Comparison of ENCODE assay signal across 10 mouse cellular contexts in genomic region chr1:193316358-193316750, GRCm38 (mm10). TPM values are rescaled to one million over a fixed set of nuclear protein-coding genes. Genes with fewer than 3 reads are reported as not detected.
DNase-seq lines count a peak whose midpoint lies in the region; ATAC-seq and TF ChIP-seq lines count a peak whose summit lies in the region.
"Had no signal": no experiment of that assay in that cellular context is flagged by ENCODE, and none has a peak within 500 bp of the region (broad histone marks: within the 10 kb centered on the region; RNA-seq: fewer than 3 reads in every experiment).

No protein-coding gene starts in this region.

- no peaks in the 10 kb centered on the region for H3K36me3 ChIP-seq in kidney, embryonic 15.5 days
- H3K36me3 ChIP-seq in spleen, adult 2 months (ENCODE audit: control insufficient read depth, insufficient read depth, low read length), result no peaks in the 10 kb centered on the region
- H3K36me3 ChIP-seq in stomach, postnatal 0 days (ENCODE audit: control insufficient read depth, insufficient read depth, low read length), result no peaks in the 10 kb centered on the region

- peaks cover 11% of the 10 kb centered on the region; the same call in 1 of the 2 replicates for H3K4me1 ChIP-seq in kidney, embryonic 15.5 days
- no peaks in the 10 kb centered on the region for H3K4me1 ChIP-seq in spleen, adult 2 months (ENCODE audit: control insufficient read depth, insufficient read depth, insufficient read length)
- peaks cover 8% of the 10 kb centered on the region; the same call in 1 of the 2 replicates for H3K4me1 ChIP-seq in stomach, postnatal 0 days (replicated peaks; ENCODE audit: control insufficient read depth, insufficient read depth)

- intact Hi-C loops in gastrocnemius, postnatal 14 days (cut with DNase I; ENCODE audit: low total_unique reads), result loop anchor here (10.0 kb wide), 1 partner anchor 112 kb away; the partner anchor contains the start of genes Lamb3 and Traf3ip3

- DNase-seq in gastrocnemius, adult 8-10 months (ENCODE audit: low spot score in 2 of 2), result peak; percentile 45 to 48
- no peak for DNase-seq in gastrocnemius, postnatal 14 days
- DNase-seq in kidney, adult 8-10 months, result no peak
- DNase-seq in spleen, adult 2 months (ENCODE audit: low read depth in 1 of 2, low spot score in 2 of 2), result no peak
- no peak for DNase-seq in spleen, adult 18-20 months
- DNase-seq in stomach, postnatal 0 days (ENCODE audit: low spot score), result no peak
- no peak for DNase-seq in ovary, postnatal 36 days (ENCODE audit: low spot score)
- DNase-seq: thymus, postnatal 36 days had no signal

- no peak for TF ChIP-seq EP300 in stomach, postnatal 0 days (optimal IDR thresholded peaks at IDR 0.05)

- no peak overlapping the region for H3K4me2 ChIP-seq in kidney, embryonic 15.5 days
- H3K4me2 ChIP-seq in stomach, postnatal 0 days (replicated peaks; ENCODE audit: low read depth), result no peak overlapping the region

- peak overlapping the region; percentile 77 for H3K27ac ChIP-seq in kidney, embryonic 15.5 days
- peak overlapping the region; percentile 39; the same call in 1 of the 2 replicates for H3K27ac ChIP-seq in spleen, adult 2 months (ENCODE audit: insufficient read depth, low read length)
- peak overlapping the region; percentile 86 for H3K27ac ChIP-seq in stomach, postnatal 0 days (replicated peaks)

- H3K27me3 ChIP-seq in kidney, embryonic 15.5 days, result no peaks in the 10 kb centered on the region; the same call in 1 of the 2 replicates
- H3K27me3 ChIP-seq in spleen, adult 2 months (ENCODE audit: control insufficient read depth, insufficient read depth, low read length), result no peaks in the 10 kb centered on the region
- no peaks in the 10 kb centered on the region for H3K27me3 ChIP-seq in stomach, postnatal 0 days (ENCODE audit: control insufficient read depth, insufficient read depth, low read length)
- H3K27me3 ChIP-seq: CH12.LX had no signal

- 63% methylated on average over 9 of the region's 9 CpGs for WGBS in kidney, embryonic 15.5 days
- 82% methylated on average over 9 of the region's 9 CpGs for WGBS in spleen, adult 2 months
- WGBS in stomach, postnatal 0 days, result 54% methylated on average over 9 of the region's 9 CpGs

- H3K9me3 ChIP-seq in kidney, embryonic 15.5 days (replicated peaks), result no peaks in the 10 kb centered on the region
- H3K9me3 ChIP-seq in stomach, postnatal 0 days (ENCODE audit: control insufficient read depth, low read length), result no peaks in the 10 kb centered on the region

- TF ChIP-seq POLR2A in spleen, adult 2 months (IDR thresholded peaks at IDR 0.05; ENCODE audit: low read depth, low read length), result no peak

- ATAC-seq in kidney, embryonic 15.5 days (replicated peaks; ENCODE audit: low FRiP score), result no peak
- ATAC-seq in stomach, postnatal 0 days (ENCODE audit: low FRiP score, low TSS enrichment), result no peak

- TF ChIP-seq CTCF in spleen, adult 2 months (IDR thresholded peaks at IDR 0.05; ENCODE audit: extremely low read depth, insufficient read depth, insufficient read length, insufficient replicate concordance), result no peak
- TF ChIP-seq CTCF in stomach, postnatal 0 days (IDR thresholded peaks at IDR 0.05; ENCODE audit: low read depth), result no peak

- H3K4me3 ChIP-seq in kidney, embryonic 15.5 days (replicated peaks), result no peak overlapping the region
- H3K4me3 ChIP-seq in spleen, adult 2 months (ENCODE audit: extremely low read depth, insufficient read depth, insufficient read length), result no peak overlapping the region
- no peak overlapping the region for H3K4me3 ChIP-seq in stomach, postnatal 0 days (ENCODE audit: low read depth, low read length)

- no peak overlapping the region for H3K9ac ChIP-seq in kidney, embryonic 15.5 days
- no peak overlapping the region for H3K9ac ChIP-seq in stomach, postnatal 0 days (ENCODE audit: low read length)

RNA-seq across cellular contexts. Expression of gene G0s2, which starts 43.3 kb away (rescaled TPM):
- 10 to 100 TPM; 14.5 to 30.2 (median 27.6) TPM for total RNA-seq in gastrocnemius, adult 8-10 months (2022)
- 10 to 100 TPM; 16.7 to 25.3 TPM for total RNA-seq in gastrocnemius, postnatal 14 days (2021)
- 28.6 and 37.1 TPM in 2 replicates for polyA plus RNA-seq in kidney, embryonic 15.5 days (2015; fragmentation: Nextera tagmentation; extraction: Ambion mirVana)
- 60.8 and 66.5 TPM in 2 replicates for polyA plus RNA-seq in spleen, adult 2 months (2012; rRNA removed)
- 20.8 and 27.4 TPM in 2 replicates for polyA plus RNA-seq in stomach, postnatal 0 days (2015; fragmentation: Nextera tagmentation; extraction: Ambion mirVana)
- total RNA-seq: CH12.LX had no signal

RNA-seq across cellular contexts. Expression of gene Hsd11b1, which starts 52.5 kb away (rescaled TPM):
- total RNA-seq in gastrocnemius, adult 8-10 months (2022), result 1 to 10 TPM; 3.6 to 7.9 (median 4.7) TPM
- total RNA-seq in gastrocnemius, postnatal 14 days (2021), result 1 to 10 TPM; 5.7 to 7.0 TPM
- polyA plus RNA-seq in kidney, embryonic 15.5 days (2015; fragmentation: Nextera tagmentation; extraction: Ambion mirVana), result 1.5 TPM in 2 replicates
- polyA plus RNA-seq in spleen, adult 2 months (2012; rRNA removed), result 32.9 and 33.5 TPM in 2 replicates
- 2.8 and 3.0 TPM in 2 replicates for polyA plus RNA-seq in stomach, postnatal 0 days (2015; fragmentation: Nextera tagmentation; extraction: Ambion mirVana)

RNA-seq across cellular contexts. Expression of gene Camk1g, which starts 53.7 kb away (rescaled TPM):
- under 1 TPM in 2 of 4 experiments, not detected in 2; 0.19 to 0.27 TPM for total RNA-seq in gastrocnemius, adult 8-10 months (2022)
- total RNA-seq in gastrocnemius, postnatal 14 days (2021), result under 1 TPM; 0.18 to 0.33 TPM
- polyA plus RNA-seq in kidney, embryonic 15.5 days (2015; fragmentation: Nextera tagmentation; extraction: Ambion mirVana), result 11.0 and 14.0 TPM in 2 replicates
- polyA plus RNA-seq in spleen, adult 2 months (2012; rRNA removed), result 0.12 and 0.26 TPM in 2 replicates
- polyA plus RNA-seq in stomach, postnatal 0 days (2015; fragmentation: Nextera tagmentation; extraction: Ambion mirVana), result 1.5 and 1.6 TPM in 2 replicates
- total RNA-seq: CH12.LX had no signal

Comparison
In these comparisons a context has a peak if more than half of its experiments do, and no peak if none do; other contexts are left out.
1. DNase-seq: peak in gastrocnemius, adult 8-10 months (2 of 2); none in gastrocnemius, postnatal 14 days (single experiment), kidney, adult 8-10 months (0 of 2), spleen, adult 2 months (0 of 2), spleen, adult 18-20 months (0 of 2), stomach, postnatal 0 days (single experiment) and ovary, postnatal 36 days (single experiment).
2. Peak in every context shown above with its lines, with median percentiles within 50 percentile points of each other: H3K27ac ChIP-seq.